In genomic region chr1:51633795-51634194, GRCm38 (mm10) we compare ENCODE assay signal across 21 mouse cellular contexts.
"Had no signal": no experiment of that assay in that cellular context is flagged by ENCODE, and none has a peak within 500 bp of the region (broad histone marks: within the 10 kb centered on the region; RNA-seq: fewer than 3 reads in every experiment).

No protein-coding gene starts in this region.

- H3K36me3 ChIP-seq: limb, embryonic 12.5 days; limb, embryonic 15.5 days; midbrain, embryonic 12.5 days; midbrain, embryonic 15.5 days; neural tube, embryonic 12.5 days; neural tube, embryonic 15.5 days had no signal

- H3K27me3 ChIP-seq: limb, embryonic 12.5 days; limb, embryonic 15.5 days; midbrain, embryonic 15.5 days; neural tube, embryonic 12.5 days; neural tube, embryonic 15.5 days had no signal

- DNase-seq: kidney, adult 9 months; kidney, postnatal 14 days; kidney, postnatal 4 days; left cerebral cortex, postnatal 4 days; liver, postnatal 0 days; lung, embryonic 14.5 days; retina, postnatal 1 day; thymus, adult 2 months; thymus, postnatal 14 days; thymus, postnatal 4 days had no signal

- H3K4me2 ChIP-seq: limb, embryonic 12.5 days; limb, embryonic 15.5 days; liver, embryonic 11.5 days; lung, embryonic 14.5 days; midbrain, embryonic 12.5 days; midbrain, embryonic 15.5 days; neural tube, embryonic 12.5 days; neural tube, embryonic 15.5 days had no signal

- H3K4me3 ChIP-seq: limb, embryonic 12.5 days; limb, embryonic 15.5 days; midbrain, embryonic 12.5 days; midbrain, embryonic 15.5 days; neural tube, embryonic 12.5 days; neural tube, embryonic 15.5 days had no signal

- H3K4me1 ChIP-seq: limb, embryonic 15.5 days; neural tube, embryonic 12.5 days had no signal

- H3K9me3 ChIP-seq: limb, embryonic 12.5 days; limb, embryonic 15.5 days; midbrain, embryonic 12.5 days; midbrain, embryonic 15.5 days; neural tube, embryonic 12.5 days; neural tube, embryonic 15.5 days had no signal

- H3K27ac ChIP-seq: limb, embryonic 12.5 days; limb, embryonic 15.5 days; liver, embryonic 14.5 days; macrophage; midbrain, embryonic 12.5 days; midbrain, embryonic 15.5 days; neural tube, embryonic 12.5 days; neural tube, embryonic 15.5 days; stomach, postnatal 0 days had no signal

- H3K9ac ChIP-seq: limb, embryonic 12.5 days; limb, embryonic 15.5 days; liver, embryonic 14.5 days; liver, postnatal 0 days; lung, embryonic 14.5 days; midbrain, embryonic 12.5 days; midbrain, embryonic 15.5 days; neural tube, embryonic 12.5 days; neural tube, embryonic 15.5 days had no signal

- ATAC-seq: liver, postnatal 0 days; lung, postnatal 0 days; midbrain, embryonic 15.5 days had no signal
